Mouse (Mus musculus): ENCODE data around the gene Tyro3. TPM values are rescaled to one million over a fixed set of nuclear protein-coding genes. Genes with fewer than 3 reads are reported as not detected.

The Tyro3 gene
- polyA plus RNA-seq, 1 experiment, result 169 TPM

GRCm38 (mm10) chr2:119803618-119804274, 6.2 kb downstream of the Tyro3 start:
- peaks cover 12% of the 10 kb centered on the region for H3K4me1 ChIP-seq (ENCODE audit: control insufficient read depth, insufficient read depth, low read length)
- H3K4me3 ChIP-seq (ENCODE audit: insufficient read depth, low read length), result no peak overlapping the region
- peak overlapping the region; percentile 75 for H3K27ac ChIP-seq (ENCODE audit: insufficient read depth, low read length)
- TF ChIP-seq POLR2A (IDR thresholded peaks at IDR 0.05; ENCODE audit: extremely low read depth, insufficient read depth, low read length), result no peak
- TF ChIP-seq CTCF (IDR thresholded peaks at IDR 0.05; ENCODE audit: extremely low read depth, insufficient read depth, low read length), result no peak

DNA sequence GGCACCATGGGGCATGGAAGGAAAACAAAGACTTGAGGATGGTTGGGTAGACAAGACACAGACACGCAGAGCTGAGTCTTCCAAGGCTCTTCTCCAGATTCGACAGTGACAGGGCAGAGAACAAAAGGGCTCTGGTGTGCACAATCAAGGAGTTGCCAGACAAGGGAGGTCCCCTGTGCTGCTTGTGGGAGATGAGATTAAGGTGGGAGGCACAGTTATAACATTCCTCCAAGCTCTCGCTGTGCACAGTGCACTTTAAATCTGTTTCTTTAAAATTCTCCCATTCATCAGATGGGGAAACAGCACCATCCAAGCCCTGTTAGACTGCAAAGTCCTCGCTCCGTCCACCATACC, 6.7 kb downstream of the Tyro3 start:
- Histone ChIP-seq H3K4me3 (ENCODE audit: insufficient read depth, low read length) (no peak overlapping the region), H3K4me1 (ENCODE audit: control insufficient read depth, insufficient read depth, low read length) (peaks cover 12% of the 10 kb centered on the region), H3K27ac (ENCODE audit: insufficient read depth, low read length) (peak overlapping the region; percentile 49)
- TF ChIP-seq CTCF (IDR thresholded peaks at IDR 0.05; ENCODE audit: extremely low read depth, insufficient read depth, low read length) (no peak), POLR2A (IDR thresholded peaks at IDR 0.05; ENCODE audit: extremely low read depth, insufficient read depth, low read length) (no peak)

DNA sequence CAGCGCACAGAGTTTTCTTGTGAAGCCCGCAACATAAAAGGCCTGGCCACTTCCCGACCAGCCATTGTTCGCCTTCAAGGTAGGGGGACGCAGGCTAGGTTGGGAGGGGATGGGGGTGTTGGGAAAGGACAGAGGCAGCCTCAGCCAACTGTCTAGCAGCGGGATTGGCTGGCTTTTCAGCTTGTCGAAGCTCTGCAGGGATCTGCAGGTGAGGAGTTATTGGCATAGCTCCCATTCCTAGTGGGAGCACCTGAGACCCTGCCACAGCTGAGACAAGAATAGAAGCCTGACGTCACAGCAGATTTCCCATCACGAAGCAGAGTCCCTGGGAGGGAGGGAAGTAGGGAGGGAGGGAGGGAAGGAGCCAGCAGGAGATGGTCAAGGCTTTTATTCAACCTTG, 7.2 kb downstream of the Tyro3 start:
- Histone ChIP-seq H3K4me1 (ENCODE audit: control insufficient read depth, insufficient read depth, low read length) (peaks cover 12% of the 10 kb centered on the region), H3K27ac (ENCODE audit: insufficient read depth, low read length) (no peak overlapping the region), H3K4me3 (ENCODE audit: insufficient read depth, low read length) (no peak overlapping the region)
- no peak for TF ChIP-seq CTCF (IDR thresholded peaks at IDR 0.05; ENCODE audit: extremely low read depth, insufficient read depth, low read length)
- no peak for TF ChIP-seq POLR2A (IDR thresholded peaks at IDR 0.05; ENCODE audit: extremely low read depth, insufficient read depth, low read length)

GRCm38 (mm10) chr2:119805536-119805935, 8.0 kb downstream of the Tyro3 start:
- Histone ChIP-seq H3K4me3 (ENCODE audit: insufficient read depth, low read length) (no peak overlapping the region), H3K4me1 (ENCODE audit: control insufficient read depth, insufficient read depth, low read length) (peaks cover 16% of the 10 kb centered on the region), H3K27ac (ENCODE audit: insufficient read depth, low read length) (no peak overlapping the region)
- TF ChIP-seq CTCF (IDR thresholded peaks at IDR 0.05; ENCODE audit: extremely low read depth, insufficient read depth, low read length) (no peak), POLR2A (IDR thresholded peaks at IDR 0.05; ENCODE audit: extremely low read depth, insufficient read depth, low read length) (no peak)

DNA sequence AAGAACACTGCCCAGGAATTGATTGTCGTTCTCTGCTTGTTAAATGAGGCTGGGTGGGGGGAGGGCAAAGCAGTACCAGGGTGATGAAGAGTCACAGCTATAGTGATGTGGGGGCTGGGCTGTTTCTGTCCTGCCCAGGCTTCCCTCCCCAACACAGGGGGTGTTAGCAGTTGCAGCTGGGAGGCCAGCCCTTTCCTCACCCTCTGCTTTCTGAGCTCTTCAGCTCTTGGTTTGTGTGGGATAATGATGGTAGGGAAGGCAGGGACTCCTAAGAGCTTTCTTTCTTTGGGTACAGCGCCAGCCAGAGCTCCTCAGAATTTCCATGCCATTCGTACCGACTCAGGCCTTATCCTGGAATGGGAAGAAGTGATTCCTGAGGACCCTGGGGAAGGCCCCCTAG, 10.9 kb downstream of the Tyro3 start:
- Histone ChIP-seq H3K4me3 (ENCODE audit: insufficient read depth, low read length) (no peak overlapping the region), H3K27ac (ENCODE audit: insufficient read depth, low read length) (no peak overlapping the region), H3K4me1 (ENCODE audit: control insufficient read depth, insufficient read depth, low read length) (peaks cover 16% of the 10 kb centered on the region)
- TF ChIP-seq CTCF (IDR thresholded peaks at IDR 0.05; ENCODE audit: extremely low read depth, insufficient read depth, low read length) (no peak), POLR2A (IDR thresholded peaks at IDR 0.05; ENCODE audit: extremely low read depth, insufficient read depth, low read length) (no peak)

- H3K27ac ChIP-seq (ENCODE audit: insufficient read depth, low read length), result peak overlapping the region; percentile 66; the same call in 1 of the 2 replicates
- TF ChIP-seq CTCF (IDR thresholded peaks at IDR 0.05; ENCODE audit: extremely low read depth, insufficient read depth, low read length) (no peak), POLR2A (IDR thresholded peaks at IDR 0.05; ENCODE audit: extremely low read depth, insufficient read depth, low read length) (no peak)
- peaks cover 17% of the 10 kb centered on the region for H3K4me1 ChIP-seq (ENCODE audit: control insufficient read depth, insufficient read depth, low read length)
- H3K4me3 ChIP-seq (ENCODE audit: insufficient read depth, low read length), result no peak overlapping the region
Observed at GRCm38 (mm10) chr2:119808881-119809280, 11.3 kb downstream of the Tyro3 start.

DNA sequence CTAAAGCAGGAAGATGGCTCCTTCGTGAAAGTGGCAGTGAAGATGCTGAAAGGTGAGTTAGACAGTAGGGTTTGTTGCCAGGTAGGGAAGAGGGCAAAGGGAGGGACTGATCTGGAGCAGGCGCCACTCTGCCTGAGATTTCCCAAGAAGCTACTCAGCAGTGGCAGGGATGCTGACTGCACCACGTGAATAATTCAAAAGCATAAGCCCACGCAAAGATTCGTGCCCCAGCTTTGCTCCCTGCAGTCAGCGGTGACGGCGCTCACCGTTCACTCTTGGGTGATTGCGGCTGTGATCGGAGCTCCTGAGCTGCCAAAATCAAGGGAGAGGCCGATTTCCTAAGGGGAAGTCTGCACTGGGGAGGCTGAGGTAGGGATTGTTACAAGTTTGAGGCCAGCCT, 13.4 kb downstream of the Tyro3 start:
- peaks cover 15% of the 10 kb centered on the region for H3K4me1 ChIP-seq (ENCODE audit: control insufficient read depth, insufficient read depth, low read length)
- H3K4me3 ChIP-seq (ENCODE audit: insufficient read depth, low read length), result no peak overlapping the region
- TF ChIP-seq POLR2A (IDR thresholded peaks at IDR 0.05; ENCODE audit: extremely low read depth, insufficient read depth, low read length) (no peak), CTCF (IDR thresholded peaks at IDR 0.05; ENCODE audit: extremely low read depth, insufficient read depth, low read length) (no peak)
- H3K27ac ChIP-seq (ENCODE audit: insufficient read depth, low read length), result peak overlapping the region; percentile 66; the same call in 1 of the 2 replicates

GRCm38 (mm10) chr2:119811490-119812146, 14.1 kb downstream of the Tyro3 start:
- peaks cover 15% of the 10 kb centered on the region for H3K4me1 ChIP-seq (ENCODE audit: control insufficient read depth, insufficient read depth, low read length)
- TF ChIP-seq CTCF (IDR thresholded peaks at IDR 0.05; ENCODE audit: extremely low read depth, insufficient read depth, low read length) (no peak), POLR2A (IDR thresholded peaks at IDR 0.05; ENCODE audit: extremely low read depth, insufficient read depth, low read length) (0 out of 2 replicates have a peak, but pooled peaks have one; percentile 19)
- peak overlapping the region; percentile 27; the same call in 1 of the 2 replicates for H3K27ac ChIP-seq (ENCODE audit: insufficient read depth, low read length)
- no peak overlapping the region for H3K4me3 ChIP-seq (ENCODE audit: insufficient read depth, low read length)

- no peak for TF ChIP-seq CTCF (IDR thresholded peaks at IDR 0.05; ENCODE audit: extremely low read depth, insufficient read depth, low read length)
- no peak for TF ChIP-seq POLR2A (IDR thresholded peaks at IDR 0.05; ENCODE audit: extremely low read depth, insufficient read depth, low read length)
- H3K4me3 ChIP-seq (ENCODE audit: insufficient read depth, low read length), result no peak overlapping the region
- peaks cover 15% of the 10 kb centered on the region for H3K4me1 ChIP-seq (ENCODE audit: control insufficient read depth, insufficient read depth, low read length)
- H3K27ac ChIP-seq (ENCODE audit: insufficient read depth, low read length), result no peak overlapping the region
Observed at GRCm38 (mm10) chr2:119814376-119814933, 16.9 kb downstream of the Tyro3 start.

DNA sequence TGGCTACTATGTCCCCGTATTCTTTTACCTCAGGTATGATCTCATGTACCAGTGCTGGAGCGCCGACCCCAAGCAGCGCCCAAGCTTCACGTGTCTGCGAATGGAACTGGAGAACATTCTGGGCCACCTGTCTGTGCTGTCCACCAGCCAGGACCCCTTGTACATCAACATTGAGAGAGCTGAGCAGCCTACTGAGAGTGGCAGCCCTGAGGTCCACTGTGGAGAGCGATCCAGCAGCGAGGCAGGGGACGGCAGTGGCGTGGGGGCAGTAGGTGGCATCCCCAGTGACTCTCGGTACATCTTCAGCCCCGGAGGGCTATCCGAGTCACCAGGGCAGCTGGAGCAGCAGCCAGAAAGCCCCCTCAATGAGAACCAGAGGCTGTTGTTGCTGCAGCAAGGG, 19.1 kb downstream of the Tyro3 start:
- TF ChIP-seq CTCF (IDR thresholded peaks at IDR 0.05; ENCODE audit: extremely low read depth, insufficient read depth, low read length) (no peak), POLR2A (IDR thresholded peaks at IDR 0.05; ENCODE audit: extremely low read depth, insufficient read depth, low read length) (no peak)
- Histone ChIP-seq H3K4me3 (ENCODE audit: insufficient read depth, low read length) (no peak overlapping the region), H3K27ac (ENCODE audit: insufficient read depth, low read length) (no peak overlapping the region), H3K4me1 (ENCODE audit: control insufficient read depth, insufficient read depth, low read length) (peaks cover 9% of the 10 kb centered on the region)

Data from cortical plate, adult 2 months (tissue).